9 mouse cellular contexts compared by ENCODE assay signal in the genomic region with DNA sequence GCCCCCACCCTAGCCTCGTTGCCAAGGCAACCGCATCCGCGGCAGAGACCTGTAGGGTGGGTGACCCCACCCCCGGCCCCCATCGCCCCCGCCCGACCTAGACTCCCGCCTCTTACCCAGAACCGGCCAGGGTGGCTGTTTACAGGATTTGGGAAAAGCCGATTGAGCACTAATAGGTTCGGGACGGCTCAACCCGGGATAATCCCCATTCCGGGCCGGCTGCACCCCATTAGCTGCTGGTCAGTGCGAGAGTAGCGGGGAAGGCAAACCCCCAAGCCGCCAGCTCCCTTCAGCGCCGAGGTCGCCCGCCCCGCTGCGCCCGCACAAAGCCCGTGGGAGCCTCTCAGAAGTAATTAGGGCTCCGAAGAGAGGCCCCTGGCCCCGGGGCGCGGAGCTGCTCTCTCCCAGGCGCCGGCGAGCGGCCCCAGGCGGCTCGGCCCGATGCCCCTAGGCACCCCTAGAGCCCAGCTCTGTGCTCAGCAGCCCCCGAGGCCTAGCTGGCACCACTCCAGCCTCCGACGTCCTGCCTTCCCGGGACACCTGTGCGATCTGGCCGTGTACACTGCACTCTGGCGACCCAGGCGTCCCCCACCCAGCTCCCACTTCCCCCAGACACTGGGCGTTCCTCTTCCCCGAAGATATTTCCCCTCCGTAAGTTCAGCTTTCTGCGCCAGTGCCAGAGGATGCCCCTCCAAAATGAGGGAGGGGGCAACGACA. TPM values are rescaled to one million over a fixed set of nuclear protein-coding genes. Genes with fewer than 3 reads are reported as not detected.
DNase-seq lines count a peak whose midpoint lies in the region; ATAC-seq and TF ChIP-seq lines count a peak whose summit lies in the region.
"Had no signal": no experiment of that assay in that cellular context is flagged by ENCODE, and none has a peak within 500 bp of the region (broad histone marks: within the 10 kb centered on the region; RNA-seq: fewer than 3 reads in every experiment).

No protein-coding gene starts in this region.

- no peaks in the 10 kb centered on the region for H3K27me3 ChIP-seq in MEL (ENCODE audit: control insufficient read depth in 1 of 2, insufficient read depth in 2 of 2, low read length in 2 of 2)
- H3K27me3 ChIP-seq in heart, embryonic 11.5 days (ENCODE audit: control insufficient read depth, insufficient read depth, low read length), result no peaks in the 10 kb centered on the region
- H3K27me3 ChIP-seq in small intestine, adult 2 months (ENCODE audit: control insufficient read depth, insufficient read depth, low read length), result no peaks in the 10 kb centered on the region

- peak overlapping the region; percentile 99 for H3K4me2 ChIP-seq in heart, embryonic 11.5 days

- peaks cover 28% of the 10 kb centered on the region for H3K79me2 ChIP-seq in MEL (ENCODE audit: control insufficient read depth, insufficient read depth, low read length, poor library complexity)

- WGBS in heart, embryonic 11.5 days (ENCODE audit: insufficient replicate concordance), result under 1% methylated on average over 51 of the region's 51 CpGs
- under 1% methylated on average over 51 of the region's 51 CpGs for WGBS in small intestine, adult 2 months

- no peak for TF ChIP-seq RAD21 in MEL (IDR thresholded peaks at IDR 0.05; ENCODE audit: low read depth, low read length)

- peaks cover 4 to 5% of the 10 kb centered on the region in 2 experiments; a peak in 1 of 4 replicates for H3K4me1 ChIP-seq in MEL (ENCODE audit: control insufficient read depth in 1 of 2, insufficient read depth in 2 of 2, low read length in 2 of 2)
- peaks cover 2% of the 10 kb centered on the region; the same call in 1 of the 2 replicates for H3K4me1 ChIP-seq in cortical plate, adult 2 months (ENCODE audit: control insufficient read depth, insufficient read depth, low read length)
- H3K4me1 ChIP-seq in heart, embryonic 11.5 days (ENCODE audit: control insufficient read depth, insufficient read depth, low read length), result peaks cover 7% of the 10 kb centered on the region; the same call in 1 of the 2 replicates
- peaks cover 6% of the 10 kb centered on the region for H3K4me1 ChIP-seq in small intestine, adult 2 months (ENCODE audit: control insufficient read depth, insufficient read depth, insufficient read length, low read length)

- H3K36me3 ChIP-seq in MEL (ENCODE audit: control insufficient read depth in 1 of 2, insufficient read depth in 2 of 2, low read length in 2 of 2), result peaks cover 2 to 6% of the 10 kb centered on the region in 2 experiments
- peaks cover 25% of the 10 kb centered on the region for H3K36me3 ChIP-seq in heart, embryonic 11.5 days (ENCODE audit: control insufficient read depth, insufficient read depth, low read length)
- H3K36me3 ChIP-seq in small intestine, adult 2 months (ENCODE audit: control insufficient read depth, insufficient read depth, low read length), result peaks cover 36% of the 10 kb centered on the region

- H3K9ac ChIP-seq in MEL (ENCODE audit: control insufficient read depth, low read depth, low read length, poor library complexity, severe bottlenecking), result peak overlapping the region; percentile 98
- H3K9ac ChIP-seq in heart, embryonic 11.5 days (ENCODE audit: low read depth, low read length), result peak overlapping the region; percentile 72

- no peaks in the 10 kb centered on the region for H3K9me3 ChIP-seq in MEL (replicated peaks; ENCODE audit: insufficient read depth, low read length)
- H3K9me3 ChIP-seq in heart, embryonic 11.5 days (replicated peaks; ENCODE audit: control insufficient read depth, low read length), result no peaks in the 10 kb centered on the region

- ATAC-seq in heart, embryonic 11.5 days (replicated peaks; ENCODE audit: insufficient number of reproducible peaks, low FRiP score, low TSS enrichment), result 0 out of 2 replicates have a peak, but pooled peaks have one; percentile 0

- peak overlapping the region; percentile 89 for H3K27ac ChIP-seq in MEL (ENCODE audit: control insufficient read depth, low read depth, low read length)
- peak overlapping the region; percentile 91 for H3K27ac ChIP-seq in cortical plate, adult 2 months (ENCODE audit: insufficient read depth, low read length)
- peak overlapping the region; percentile 41 for H3K27ac ChIP-seq in heart, embryonic 11.5 days (ENCODE audit: low read depth, low read length)
- peak overlapping the region; percentile 85 for H3K27ac ChIP-seq in small intestine, adult 2 months (ENCODE audit: insufficient read depth, low read depth, low read length)

- TF ChIP-seq EP300 in MEL (IDR thresholded peaks at IDR 0.05; ENCODE audit: low read depth in 1 of 2, low read length in 2 of 2), result 0 out of 4 replicates have a peak, but pooled peaks of 1 of the 2 experiments have one; percentile 10

- DNase-seq in CD4-positive helper T cell, adult 2 months (ENCODE audit: low read depth, low spot score), result peak; percentile 44
- peak; percentile 58 for DNase-seq in MEL (ENCODE audit: low read depth, low spot score)
- peak; percentile 74 for DNase-seq in kidney, postnatal 14 days
- DNase-seq in lung, postnatal 14 days, result peak; percentile 71
- DNase-seq in urinary bladder, postnatal 4 days (ENCODE audit: low spot score in 2 of 2), result no peak

- peak overlapping the region; percentile 78 to 99 for H3K4me3 ChIP-seq in MEL (ENCODE audit: control insufficient read depth in 1 of 2, insufficient read depth in 1 of 2, low read depth in 2 of 2, low read length in 2 of 2)
- H3K4me3 ChIP-seq in cortical plate, adult 2 months (ENCODE audit: insufficient read depth, low read length), result peak overlapping the region; percentile 93
- peak overlapping the region; percentile 75 for H3K4me3 ChIP-seq in heart, embryonic 11.5 days (ENCODE audit: low read depth, low read length)
- peak overlapping the region; percentile 88 for H3K4me3 ChIP-seq in small intestine, adult 2 months (ENCODE audit: low read depth, low read length)

- no peak; a peak in 1 of 4 replicates for TF ChIP-seq POLR2A in MEL (IDR thresholded peaks at IDR 0.05; ENCODE audit: control insufficient read depth in 1 of 2, insufficient read depth in 1 of 2, low read depth in 1 of 2, low read length in 2 of 2, poor library complexity in 1 of 2)
- no peak for TF ChIP-seq POLR2A in cortical plate, adult 2 months (IDR thresholded peaks at IDR 0.05; ENCODE audit: extremely low read depth, insufficient read depth, low read length)
- TF ChIP-seq POLR2A in small intestine, adult 2 months (IDR thresholded peaks at IDR 0.05; ENCODE audit: low read depth, low read length), result no peak

- no peak for TF ChIP-seq CTCF in MEL (IDR thresholded peaks at IDR 0.05 in 2 of 3, conservative IDR thresholded peaks at IDR 0.05 in 1 of 3; ENCODE audit: control insufficient read depth in 1 of 3, insufficient read depth in 1 of 3, low read depth in 2 of 3, low read length in 3 of 3, poor library complexity in 1 of 3, severe bottlenecking in 1 of 3)
- no peak for TF ChIP-seq CTCF in cortical plate, adult 2 months (IDR thresholded peaks at IDR 0.05; ENCODE audit: extremely low read depth, insufficient read depth, low read length)
- no peak for TF ChIP-seq CTCF in small intestine, adult 2 months (IDR thresholded peaks at IDR 0.05; ENCODE audit: extremely low read depth, insufficient read length, insufficient replicate concordance, low read depth, low read length)

TF ChIP-seq in MEL, 35 proteins besides CTCF, POLR2A, EP300 and RAD21:
- TF ChIP-seq MYC (IDR thresholded peaks at IDR 0.05; ENCODE audit: low read depth, low read length), result no peak
- 0 out of 2 replicates have a peak, but pooled peaks have one; percentile 30 for TF ChIP-seq TCF12 (IDR thresholded peaks at IDR 0.05; ENCODE audit: low read depth, low read length)
- no peak for TF ChIP-seq NRF1 (IDR thresholded peaks at IDR 0.05; ENCODE audit: insufficient read depth, low read depth, low read length, poor library complexity, severe bottlenecking)
- peak; percentile 65; the same call in 1 of the 2 replicates for TF ChIP-seq SIN3A (IDR thresholded peaks at IDR 0.05; ENCODE audit: low read length)
TF ChIP-seq in MEL: peak in this region for 2.

RNA-seq across cellular contexts. Expression of a gene that starts 1.5 kb away (rescaled TPM):
- total RNA-seq in MEL (2012; rRNA removed), result not detected in 2 replicates
- not detected for polyA plus RNA-seq in MEL (2012; ENCODE audit: insufficient read depth in 1 of 2, insufficient read length in 2 of 2, low read depth in 1 of 2, low replicate concordance in 2 of 2, missing spikeins in 1 of 2)
- polyA plus RNA-seq in cortical plate, adult 2 months (2012; rRNA removed), result not detected in 2 replicates
- polyA plus RNA-seq in heart, embryonic 11.5 days (2014; fragmentation: Nextera tagmentation; extraction: Ambion mirVana), result not detected in 2 replicates
- polyA plus RNA-seq in small intestine, adult 2 months (2012; rRNA removed), result not detected in 2 replicates
- polyA plus RNA-seq: gonadal fat pad, adult 2 months had no signal

RNA-seq across cellular contexts. Expression of a gene that starts 1.7 kb away (rescaled TPM):
- total RNA-seq in MEL (2012; rRNA removed), result 531 and 548 TPM in 2 replicates
- polyA plus RNA-seq in MEL (2012; ENCODE audit: insufficient read depth in 1 of 2, insufficient read length in 2 of 2, low read depth in 1 of 2, low replicate concordance in 2 of 2, missing spikeins in 1 of 2), result 100 to 1,000 TPM in 1 of 2 experiments, not detected in 1; 550 TPM
- 653 and 687 TPM in 2 replicates for polyA plus RNA-seq in cortical plate, adult 2 months (2012; rRNA removed)
- polyA plus RNA-seq in heart, embryonic 11.5 days (2014; fragmentation: Nextera tagmentation; extraction: Ambion mirVana), result 307 and 318 TPM in 2 replicates
- polyA plus RNA-seq in small intestine, adult 2 months (2012; rRNA removed), result 534 and 1,215 TPM in 2 replicates

RNA-seq across cellular contexts. Expression of a gene that starts 13.2 kb away (rescaled TPM):
- total RNA-seq in MEL (2012; rRNA removed), result 5.1 and 6.8 TPM in 2 replicates
- polyA plus RNA-seq in MEL (2012; ENCODE audit: insufficient read depth in 1 of 2, insufficient read length in 2 of 2, low read depth in 1 of 2, low replicate concordance in 2 of 2, missing spikeins in 1 of 2), result 10 to 100 TPM in 1 of 2 experiments, not detected in 1; 24.6 TPM
- polyA plus RNA-seq in cortical plate, adult 2 months (2012; rRNA removed), result 41.0 and 50.2 TPM in 2 replicates
- polyA plus RNA-seq in heart, embryonic 11.5 days (2014; fragmentation: Nextera tagmentation; extraction: Ambion mirVana), result 6.8 and 9.5 TPM in 2 replicates
- polyA plus RNA-seq in small intestine, adult 2 months (2012; rRNA removed), result 7.3 and 15.7 TPM in 2 replicates

RNA-seq across cellular contexts. Expression of a gene that starts 21.7 kb away (rescaled TPM):
- total RNA-seq in MEL (2012; rRNA removed), result 0.15 TPM in 1 of 2 replicates, not detected in the other
- polyA plus RNA-seq in MEL (2012; ENCODE audit: insufficient read depth in 1 of 2, insufficient read length in 2 of 2, low read depth in 1 of 2, low replicate concordance in 2 of 2, missing spikeins in 1 of 2), result not detected
- polyA plus RNA-seq in cortical plate, adult 2 months (2012; rRNA removed), result 179 and 199 TPM in 2 replicates
- 0.65 and 1.0 TPM in 2 replicates for polyA plus RNA-seq in heart, embryonic 11.5 days (2014; fragmentation: Nextera tagmentation; extraction: Ambion mirVana)
- 0.47 and 1.0 TPM in 2 replicates for polyA plus RNA-seq in small intestine, adult 2 months (2012; rRNA removed)

RNA-seq across cellular contexts. Expression of a gene that starts 29.3 kb away (rescaled TPM):
- 73.8 and 79.8 TPM in 2 replicates for total RNA-seq in MEL (2012; rRNA removed)
- polyA plus RNA-seq in MEL (2012; ENCODE audit: insufficient read depth in 1 of 2, insufficient read length in 2 of 2, low read depth in 1 of 2, low replicate concordance in 2 of 2, missing spikeins in 1 of 2), result 10 to 100 TPM in 1 of 2 experiments, not detected in 1; 61.1 TPM
- 46.4 and 48.5 TPM in 2 replicates for polyA plus RNA-seq in cortical plate, adult 2 months (2012; rRNA removed)
- polyA plus RNA-seq in heart, embryonic 11.5 days (2014; fragmentation: Nextera tagmentation; extraction: Ambion mirVana), result 46.5 and 50.0 TPM in 2 replicates
- polyA plus RNA-seq in small intestine, adult 2 months (2012; rRNA removed), result 23.1 and 36.6 TPM in 2 replicates

Comparison
In these comparisons a context has a peak if more than half of its experiments do, and no peak if none do; other contexts are left out.
1. DNase-seq: peak in CD4-positive helper T cell, adult 2 months (single experiment), MEL (single experiment), kidney, postnatal 14 days (single experiment) and lung, postnatal 14 days (single experiment); none in urinary bladder, postnatal 4 days (0 of 2).
2. H3K27ac ChIP-seq: peak in every context shown above with its lines; median percentile 91 in cortical plate, adult 2 months; 89 in MEL; 85 in small intestine, adult 2 months; 41 in heart, embryonic 11.5 days.
3. Peak in every context shown above with its lines, with median percentiles within 50 percentile points of each other: H3K4me3 ChIP-seq.